Mouse (Mus musculus) kidney, adult 2 months (tissue): ENCODE measurements around the gene Gnb5.

Experiments used
- CTCF ChIP-seq: fragments of 200-500 bp; conservative IDR thresholded peaks from 2 replicates; pipeline ENCODE4 v1.5.1; 2011; ENCODE audit warnings: low read depth, mild to moderate bottlenecking, control low read depth, low read length, moderate library complexity, mixed read lengths; ENCODE audit not compliant: insufficient read depth, insufficient read length
- POLR2A ChIP-seq: fragments of 200-500 bp; IDR thresholded peaks from one replicate; pipeline ENCODE4 v1.6.1; 2011; ENCODE audit warnings: low read depth, low read length, control low read depth

- TF ChIP-seq POLR2A: no peak
- TF ChIP-seq CTCF: no peak
Measured at GRCm38 (mm10) chr9:75338016-75338415, 31.9 kb downstream of the Gnb5 start.
